Mouse (Mus musculus) neural tube, embryonic 14.5 days (tissue): Measurements from ENCODE around the gene Ipo4. TPM values are rescaled to one million over a fixed set of nuclear protein-coding genes. Genes with fewer than 3 reads are reported as not detected.

Source experiments
- ATAC-seq: fragments of 200-750 bp; cut with Nextera tagmentation; 2 replicates; pipeline ENCODE4 v1.8.0; 2017; ENCODE audit warnings: low read depth, mild to moderate bottlenecking, moderate TSS enrichment, moderate library complexity
- H3K27ac ChIP-seq: fragments of 300-500 bp; sonication (generic); 2 replicates; pipeline ENCODE4 v1.5.1; 2014; ENCODE audit warnings: low read depth, mild to moderate bottlenecking, control low read depth, low read length, moderate library complexity, mixed read lengths
- H3K27me3 ChIP-seq: fragments of 300-500 bp; sonication (generic); 2 replicates; pipeline ENCODE4 v1.6.1; 2014; ENCODE audit warnings: low read length; ENCODE audit not compliant: control insufficient read depth, insufficient read depth
- H3K36me3 ChIP-seq: fragments of 300-500 bp; sonication (generic); 2 replicates; pipeline ENCODE4 v1.6.1; 2014; ENCODE audit warnings: low read length, mixed read lengths; ENCODE audit not compliant: control insufficient read depth, insufficient read depth
- H3K4me1 ChIP-seq: fragments of 300-500 bp; sonication (generic); 2 replicates; pipeline ENCODE4 v1.6.1; 2014; ENCODE audit warnings: low read length; ENCODE audit not compliant: control insufficient read depth, insufficient read depth
- H3K4me2 ChIP-seq: fragments of 300-500 bp; sonication (generic); 2 replicates; pipeline ENCODE4 v1.6.1; 2014; ENCODE audit warnings: mild to moderate bottlenecking, low read depth, low read length, control low read depth
- H3K4me3 ChIP-seq: fragments of 300-500 bp; sonication (generic); 2 replicates; pipeline ENCODE4 v1.5.1; 2014; ENCODE audit warnings: low read depth, low read length, control low read depth, mixed read lengths
- H3K9ac ChIP-seq: fragments of 300-500 bp; sonication (generic); replicated peaks from 2 replicates; pipeline ENCODE4 v1.6.1; 2014; ENCODE audit warnings: low read depth, mild to moderate bottlenecking, control low read depth, low read length, mixed read lengths
- H3K9me3 ChIP-seq: fragments of 300-500 bp; sonication (generic); 2 replicates; pipeline ENCODE4 v1.6.1; 2016; ENCODE audit warnings: low read length; ENCODE audit not compliant: control insufficient read depth
- WGBS: fragments of 180-500 bp; shearing (Covaris S2); extraction: QIAGEN DNeasy Blood & Tissue Kit; methylation state at CpG from one replicate; pipeline ENCODE4 v1.1.7; 2014; 5-methylcytosine and 5-hydroxymethylcytosine counted together
- polyA plus RNA-seq: library from polyadenylated mRNA; unstranded; fragments of >200 nt; fragmentation: Nextera tagmentation; extraction: Ambion mirVana; gene quantifications from 2 replicates; pipeline ENCODE4 v1.2.1, GENCODE M21; 2014

Gene Ipo4
- polyA plus RNA-seq, 1 experiment from 2014 or later: 110 TPM

DNA sequence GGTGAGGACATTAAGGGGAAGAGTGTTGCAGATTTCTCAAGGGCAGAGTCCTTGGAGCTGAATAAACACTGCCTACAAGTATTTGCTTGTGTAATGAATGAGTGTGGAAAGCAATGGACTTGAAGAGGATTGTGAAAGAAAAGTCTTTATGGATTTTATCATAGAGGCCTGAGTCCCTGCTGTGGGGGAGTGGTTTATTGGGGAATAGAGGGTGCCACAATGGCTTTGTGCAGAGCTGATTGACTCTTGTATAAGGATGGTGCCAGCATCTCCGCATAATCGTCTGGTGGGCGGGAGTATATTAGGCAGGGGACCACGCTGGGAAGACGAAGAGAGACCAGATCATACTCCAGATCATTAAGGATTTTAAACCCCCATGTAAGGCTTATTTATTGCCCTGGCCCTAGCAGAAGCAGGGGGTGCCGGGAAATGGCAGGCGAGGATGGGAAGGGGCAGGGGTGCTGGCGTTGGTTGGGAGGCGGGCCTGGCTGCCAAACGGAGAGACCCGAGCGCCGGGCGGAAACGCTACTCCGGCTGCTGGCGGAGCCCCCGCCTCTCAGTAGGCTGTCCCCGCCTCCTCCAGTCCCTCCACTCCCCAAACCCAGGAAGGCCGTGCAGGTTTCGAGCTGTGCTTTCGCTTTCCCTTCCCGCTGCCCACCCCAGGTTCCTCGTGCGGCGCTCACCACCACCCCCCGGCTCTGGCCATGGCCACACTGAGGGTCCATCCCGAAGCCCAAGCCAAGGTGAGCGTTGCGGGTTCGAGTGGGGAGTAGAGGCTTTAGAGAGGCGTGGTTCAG lies 57.7 kb downstream of the Ipo4 start, which contains the start of gene Psme1:
Psme1 (plus strand) TSS at position 253 of the 797 bp plus-strand sequence.
- H3K4me2 ChIP-seq: peak within 1 kb of the TSS; percentile 87
- ATAC-seq: peak; percentile 94
- H3K9me3 ChIP-seq: no peaks in the 10 kb centered on the region
- peak within 1 kb of the TSS; percentile 91 for H3K27ac ChIP-seq
- no peaks in the 10 kb centered on the region for H3K27me3 ChIP-seq
- H3K4me3 ChIP-seq: peak within 1 kb of the TSS; percentile 54
- peaks cover 7% of the 10 kb centered on the region; the same call in 1 of the 2 replicates for H3K36me3 ChIP-seq
- H3K9ac ChIP-seq: peak within 1 kb of the TSS; percentile 86
- 0% methylated on average over 21 of the region's 32 CpGs for WGBS
- H3K4me1 ChIP-seq: peaks cover 3% of the 10 kb centered on the region; the same call in 1 of the 2 replicates

DNA sequence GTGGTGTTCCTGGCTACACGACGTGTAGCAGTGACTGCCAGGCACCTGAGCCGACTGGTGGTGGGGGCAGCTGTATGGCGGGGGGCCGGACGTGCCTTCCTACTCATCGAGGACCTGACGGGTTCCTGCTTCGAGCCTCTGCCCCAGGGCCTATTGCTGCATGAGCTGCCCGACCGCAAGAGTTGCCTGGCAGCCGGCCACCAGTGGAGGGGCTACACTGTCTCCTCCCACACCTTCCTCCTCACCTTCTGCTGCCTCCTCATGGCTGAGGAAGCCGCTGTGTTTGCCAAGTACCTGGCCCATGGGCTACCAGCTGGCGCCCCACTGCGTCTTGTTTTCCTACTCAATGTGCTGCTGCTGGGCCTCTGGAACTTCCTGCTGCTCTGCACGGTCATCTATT lies 59.4 kb downstream of the Ipo4 start:
- peaks cover 3% of the 10 kb centered on the region; the same call in 1 of the 2 replicates for H3K4me1 ChIP-seq
- H3K9ac ChIP-seq: no peak overlapping the region
- H3K27me3 ChIP-seq: no peaks in the 10 kb centered on the region
- no peak overlapping the region for H3K27ac ChIP-seq
- ATAC-seq: no peak
- H3K9me3 ChIP-seq: no peaks in the 10 kb centered on the region
- WGBS: 84% methylated on average over 16 of the region's 16 CpGs
- H3K36me3 ChIP-seq: peaks cover 7% of the 10 kb centered on the region; the same call in 1 of the 2 replicates
- H3K4me3 ChIP-seq: no peak overlapping the region
- no peak overlapping the region for H3K4me2 ChIP-seq

DNA sequence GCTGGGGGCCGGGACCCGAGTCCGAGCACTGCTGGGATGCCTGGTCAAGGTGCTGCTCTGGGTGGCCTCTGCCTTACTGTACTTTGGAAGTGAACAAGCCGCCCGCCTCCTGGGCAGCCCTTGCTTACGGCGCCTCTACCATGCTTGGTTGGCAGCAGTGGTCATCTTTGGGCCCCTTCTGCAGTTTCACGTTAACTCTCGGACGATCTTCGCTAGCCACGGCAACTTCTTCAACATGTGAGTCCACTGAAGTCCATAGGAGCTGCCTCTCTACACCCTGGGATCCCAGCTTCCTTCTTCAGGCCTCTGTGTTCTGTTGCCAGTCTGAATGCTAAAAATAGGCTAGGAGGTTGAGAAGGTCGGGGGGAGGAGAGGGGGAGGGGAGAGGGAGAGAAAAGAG lies 60.0 kb downstream of the Ipo4 start:
- whole genome bisulfite sequencing: 83% methylated on average over 13 of the region's 13 CpGs

More for the DNA sequence above, 60.0 kb downstream of the Ipo4 start:
- Histone ChIP-seq H3K9me3 (no peaks in the 10 kb centered on the region), H3K27me3 (no peaks in the 10 kb centered on the region), H3K27ac (no peak overlapping the region), H3K36me3 (0 out of 2 replicates have a peak, but pooled peaks cover 3% of the 10 kb centered on the region), H3K4me3 (no peak overlapping the region), H3K4me2 (no peak overlapping the region), H3K9ac (no peak overlapping the region), H3K4me1 (peaks cover 3% of the 10 kb centered on the region; the same call in 1 of the 2 replicates)
- ATAC-seq: no peak

Other genes starting within 250 kb of the Ipo4 start
- gene Dhrs4, start 157.2 kb downstream of the Ipo4 start, polyA plus RNA-seq: 7.6 and 16.7 TPM in 2 replicates
- 28.5 and 46.2 TPM in 2 replicates for gene Carmil3, start 145.3 kb downstream of the Ipo4 start, polyA plus RNA-seq
- 13.3 and 16.3 TPM in 2 replicates for gene Cpne6, start 125.5 kb downstream of the Ipo4 start, polyA plus RNA-seq
- 0.13 and 0.20 TPM in 2 replicates for gene Nrl, start 111.0 kb downstream of the Ipo4 start, polyA plus RNA-seq
- 17.6 and 19.5 TPM in 2 replicates for gene Pck2, start 95.7 kb downstream of the Ipo4 start, polyA plus RNA-seq
- gene Dcaf11, start 76.0 kb downstream of the Ipo4 start, polyA plus RNA-seq: 112 and 114 TPM in 2 replicates
- 1.5 TPM in 1 of 2 replicates, not detected in the other for gene A730061H03Rik, start 75.6 kb downstream of the Ipo4 start, polyA plus RNA-seq
- gene Fitm1, start 60.3 kb downstream of the Ipo4 start, polyA plus RNA-seq: 0.58 TPM in 1 of 2 replicates, not detected in the other
- gene Psme1, start 57.8 kb downstream of the Ipo4 start, polyA plus RNA-seq: 200 and 226 TPM in 2 replicates
- 38.9 and 48.8 TPM in 2 replicates for gene Emc9, start 50.7 kb downstream of the Ipo4 start, polyA plus RNA-seq
- 162 and 184 TPM in 2 replicates for gene Psme2, start 44.8 kb downstream of the Ipo4 start, polyA plus RNA-seq
- 12.3 and 18.8 TPM in 2 replicates for gene Rnf31, start 44.2 kb downstream of the Ipo4 start, polyA plus RNA-seq
- gene Irf9, start 32.4 kb downstream of the Ipo4 start, polyA plus RNA-seq: 6.6 and 8.6 TPM in 2 replicates
- gene Rec8, start 17.9 kb downstream of the Ipo4 start, polyA plus RNA-seq: 7.0 and 9.3 TPM in 2 replicates
- gene Gm49378, start 1.9 kb upstream of the Ipo4 start, polyA plus RNA-seq: 2.9 TPM in 2 replicates
- gene Tm9sf1, start 7.8 kb upstream of the Ipo4 start, polyA plus RNA-seq: 55.9 and 66.9 TPM in 2 replicates
- gene Tssk4, start 14.2 kb upstream of the Ipo4 start, polyA plus RNA-seq: 0.24 TPM in 1 of 2 replicates, not detected in the other
- 69.0 and 75.5 TPM in 2 replicates for gene Mdp1, start 24.6 kb upstream of the Ipo4 start, polyA plus RNA-seq
- 42.5 and 43.7 TPM in 2 replicates for gene Gmpr2, start 36.0 kb upstream of the Ipo4 start, polyA plus RNA-seq
- 550 and 603 TPM in 2 replicates for gene Nedd8, start 36.2 kb upstream of the Ipo4 start, polyA plus RNA-seq
- gene Tinf2, start 45.9 kb upstream of the Ipo4 start, polyA plus RNA-seq: 28.3 and 28.6 TPM in 2 replicates
- 0.11 and 0.33 TPM in 2 replicates for gene Tgm1, start 78.0 kb upstream of the Ipo4 start, polyA plus RNA-seq
- gene Rabggta, start 86.3 kb upstream of the Ipo4 start, polyA plus RNA-seq: 47.1 and 59.2 TPM in 2 replicates
- gene Dhrs1, start 109.7 kb upstream of the Ipo4 start, polyA plus RNA-seq: 73.6 and 75.5 TPM in 2 replicates
- 27.4 and 30.1 TPM in 2 replicates for gene Nop9, start 109.7 kb upstream of the Ipo4 start, polyA plus RNA-seq
- not detected in 2 replicates for gene Cideb, start 122.5 kb upstream of the Ipo4 start, polyA plus RNA-seq
- gene Ltb4r2, start 125.5 kb upstream of the Ipo4 start, polyA plus RNA-seq: 0.27 and 0.59 TPM in 2 replicates
- 0.19 and 0.24 TPM in 2 replicates for gene Ltb4r1, start 130.0 kb upstream of the Ipo4 start, polyA plus RNA-seq
- 1.9 and 3.9 TPM in 2 replicates for gene Adcy4, start 148.1 kb upstream of the Ipo4 start, polyA plus RNA-seq
- gene Ripk3, start 152.9 kb upstream of the Ipo4 start, polyA plus RNA-seq: 1.9 and 2.2 TPM in 2 replicates
- 5.5 and 10.4 TPM in 2 replicates for gene Nfatc4, start 187.2 kb upstream of the Ipo4 start, polyA plus RNA-seq
- gene Nynrin, start 218.1 kb upstream of the Ipo4 start, polyA plus RNA-seq: 5.8 and 10.2 TPM in 2 replicates
- 0.24 and 0.91 TPM in 2 replicates for gene Cbln3, start 248.4 kb upstream of the Ipo4 start, polyA plus RNA-seq
- gene Khnyn, start 249.0 kb upstream of the Ipo4 start, polyA plus RNA-seq: 5.9 and 7.3 TPM in 2 replicates